Comparison of ENCODE assay signal across 13 mouse cellular contexts in the genomic region with DNA sequence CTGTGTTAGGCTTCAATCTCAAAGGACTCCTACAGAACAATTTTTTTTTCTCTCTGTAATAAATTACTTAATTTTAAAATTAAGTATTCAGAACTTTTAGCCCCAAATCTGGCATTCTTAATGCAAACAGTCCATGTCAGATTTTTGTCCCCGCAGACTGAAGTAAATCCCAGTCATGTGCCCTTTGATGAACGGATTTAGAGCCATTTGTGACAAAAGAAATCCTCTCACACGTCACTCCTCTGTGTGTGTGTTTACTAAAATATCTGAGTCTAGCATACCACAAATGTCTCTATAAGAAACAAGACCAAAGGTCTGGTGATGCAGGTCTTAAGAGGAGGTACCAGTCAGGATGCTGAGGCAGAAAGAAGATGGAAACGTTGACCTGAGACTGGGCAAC.
A peak's percentile ranks its signal among the peaks of the same experiment; 100 is the strongest.
DNase-seq lines count a peak whose midpoint lies in the region; ATAC-seq and TF ChIP-seq lines count a peak whose summit lies in the region.
"Had no signal": no experiment of that assay in that cellular context is flagged by ENCODE, and none has a peak within 500 bp of the region (broad histone marks: within the 10 kb centered on the region; RNA-seq: fewer than 3 reads in every experiment).

No protein-coding gene starts in this region.

- H3K4me3 ChIP-seq in layer of hippocampus, adult 2 months: no peak overlapping the region
- no peak overlapping the region for H3K4me3 ChIP-seq in forebrain, embryonic 11.5 days (ENCODE audit: low read depth, low read length)
- H3K4me3 ChIP-seq in forebrain, embryonic 16.5 days (replicated peaks; ENCODE audit: low read length): no peak overlapping the region
- no peak overlapping the region for H3K4me3 ChIP-seq in stomach, embryonic 15.5 days (replicated peaks)
- no peak overlapping the region for H3K4me3 ChIP-seq in heart, embryonic 11.5 days (ENCODE audit: low read depth, low read length)
- H3K4me3 ChIP-seq: hindbrain, embryonic 12.5 days had no signal

- WGBS in forebrain, embryonic 11.5 days: 18% methylated on average over 4 of the region's 4 CpGs
- 5% methylated on average over 4 of the region's 4 CpGs for WGBS in forebrain, embryonic 16.5 days
- 29% methylated on average over 4 of the region's 4 CpGs for WGBS in stomach, embryonic 15.5 days
- 56% methylated on average over 4 of the region's 4 CpGs for WGBS in heart, embryonic 11.5 days (ENCODE audit: insufficient replicate concordance)

- ATAC-seq in forebrain, embryonic 11.5 days (replicated peaks; ENCODE audit: low FRiP score): peak; percentile 43; the same call in 1 of the 2 replicates
- no peak for ATAC-seq in forebrain, embryonic 16.5 days
- ATAC-seq in stomach, embryonic 15.5 days (ENCODE audit: insufficient read depth, low FRiP score, low read depth): no peak
- ATAC-seq in heart, embryonic 11.5 days (replicated peaks; ENCODE audit: insufficient number of reproducible peaks, low FRiP score, low TSS enrichment): no peak

- no peaks in the 10 kb centered on the region; the same call in 1 of the 2 replicates for H3K36me3 ChIP-seq in forebrain, embryonic 11.5 days (ENCODE audit: control insufficient read depth, insufficient read depth, low read length)
- no peaks in the 10 kb centered on the region for H3K36me3 ChIP-seq in forebrain, embryonic 16.5 days (ENCODE audit: control insufficient read depth, insufficient read depth)
- H3K36me3 ChIP-seq in stomach, embryonic 15.5 days: no peaks in the 10 kb centered on the region
- H3K36me3 ChIP-seq in heart, embryonic 11.5 days (ENCODE audit: control insufficient read depth, insufficient read depth, low read length): no peaks in the 10 kb centered on the region
- H3K36me3 ChIP-seq: G1E; hindbrain, embryonic 12.5 days had no signal

- no peak for TF ChIP-seq CTCF in layer of hippocampus, adult 2 months (conservative IDR thresholded peaks at IDR 0.05)

- H3K4me2 ChIP-seq in forebrain, embryonic 11.5 days (ENCODE audit: low read depth, low read length, severe bottlenecking): no peak overlapping the region
- no peak overlapping the region for H3K4me2 ChIP-seq in forebrain, embryonic 16.5 days (ENCODE audit: low read length)
- H3K4me2 ChIP-seq in stomach, embryonic 15.5 days: no peak overlapping the region
- H3K4me2 ChIP-seq in heart, embryonic 11.5 days: no peak overlapping the region
- H3K4me2 ChIP-seq: hindbrain, embryonic 12.5 days; lung, embryonic 14.5 days had no signal

- H3K27ac ChIP-seq in layer of hippocampus, adult 2 months: peak overlapping the region; percentile 85
- peak overlapping the region; percentile 62 for H3K27ac ChIP-seq in forebrain, embryonic 11.5 days (ENCODE audit: low read depth, low read length)
- H3K27ac ChIP-seq in forebrain, embryonic 16.5 days (ENCODE audit: low read length): peak overlapping the region; percentile 6
- H3K27ac ChIP-seq in stomach, embryonic 15.5 days: peak overlapping the region; percentile 17
- no peak overlapping the region for H3K27ac ChIP-seq in heart, embryonic 11.5 days (ENCODE audit: low read depth, low read length)
- H3K27ac ChIP-seq: hindbrain, embryonic 12.5 days had no signal

- H3K27me3 ChIP-seq in forebrain, embryonic 11.5 days (ENCODE audit: control insufficient read depth, insufficient read depth, low read length): no peaks in the 10 kb centered on the region
- H3K27me3 ChIP-seq in forebrain, embryonic 16.5 days (replicated peaks; ENCODE audit: control insufficient read depth, insufficient read depth, low read length): no peaks in the 10 kb centered on the region
- no peaks in the 10 kb centered on the region for H3K27me3 ChIP-seq in stomach, embryonic 15.5 days (replicated peaks)
- no peaks in the 10 kb centered on the region for H3K27me3 ChIP-seq in heart, embryonic 11.5 days (ENCODE audit: control insufficient read depth, insufficient read depth, low read length)

- H3K9me3 ChIP-seq in forebrain, embryonic 11.5 days (ENCODE audit: control insufficient read depth, low read length): no peaks in the 10 kb centered on the region
- H3K9me3 ChIP-seq in forebrain, embryonic 16.5 days (ENCODE audit: control insufficient read depth, low read length): no peaks in the 10 kb centered on the region
- no peaks in the 10 kb centered on the region for H3K9me3 ChIP-seq in stomach, embryonic 15.5 days
- no peaks in the 10 kb centered on the region for H3K9me3 ChIP-seq in heart, embryonic 11.5 days (replicated peaks; ENCODE audit: control insufficient read depth, low read length)
- H3K9me3 ChIP-seq: hindbrain, embryonic 12.5 days had no signal

- H3K4me1 ChIP-seq in forebrain, embryonic 11.5 days (replicated peaks; ENCODE audit: control insufficient read depth, insufficient read depth, low read length): peaks cover 23% of the 10 kb centered on the region
- peaks cover 40% of the 10 kb centered on the region for H3K4me1 ChIP-seq in forebrain, embryonic 16.5 days (replicated peaks; ENCODE audit: control insufficient read depth, insufficient read depth, low read length)
- H3K4me1 ChIP-seq in stomach, embryonic 15.5 days: peaks cover 14% of the 10 kb centered on the region; the same call in 1 of the 2 replicates
- H3K4me1 ChIP-seq in heart, embryonic 11.5 days (ENCODE audit: control insufficient read depth, insufficient read depth, low read length): no peaks in the 10 kb centered on the region

- no peak overlapping the region for H3K9ac ChIP-seq in forebrain, embryonic 11.5 days (ENCODE audit: low read length)
- no peak overlapping the region for H3K9ac ChIP-seq in forebrain, embryonic 16.5 days (replicated peaks; ENCODE audit: low read depth, low read length)
- H3K9ac ChIP-seq in stomach, embryonic 15.5 days: no peak overlapping the region
- H3K9ac ChIP-seq in heart, embryonic 11.5 days (ENCODE audit: low read depth, low read length): no peak overlapping the region
- H3K9ac ChIP-seq: hindbrain, embryonic 12.5 days; lung, embryonic 14.5 days had no signal

- no peak for DNase-seq in layer of hippocampus, adult 2 months (ENCODE audit: low spot score in 2 of 2)
- no peak for DNase-seq in layer of hippocampus, adult 11-12 months (ENCODE audit: low spot score)
- DNase-seq in forebrain, embryonic 11.5 days (ENCODE audit: low spot score): no peak
- no peak for DNase-seq in cerebellum, postnatal 36 days
- DNase-seq: cerebellum, adult 11-12 months; kidney, adult 8-10 months; thymus, adult 2 months had no signal
